Mouse (Mus musculus): Measurements from ENCODE around the gene Ank2. TPM values are rescaled to one million over a fixed set of nuclear protein-coding genes. Genes with fewer than 3 reads are reported as not detected.

Gene Ank2
- total RNA-seq (2023): 0.23 to 0.67 TPM (median 0.26 TPM) in 4 replicates

DNA sequence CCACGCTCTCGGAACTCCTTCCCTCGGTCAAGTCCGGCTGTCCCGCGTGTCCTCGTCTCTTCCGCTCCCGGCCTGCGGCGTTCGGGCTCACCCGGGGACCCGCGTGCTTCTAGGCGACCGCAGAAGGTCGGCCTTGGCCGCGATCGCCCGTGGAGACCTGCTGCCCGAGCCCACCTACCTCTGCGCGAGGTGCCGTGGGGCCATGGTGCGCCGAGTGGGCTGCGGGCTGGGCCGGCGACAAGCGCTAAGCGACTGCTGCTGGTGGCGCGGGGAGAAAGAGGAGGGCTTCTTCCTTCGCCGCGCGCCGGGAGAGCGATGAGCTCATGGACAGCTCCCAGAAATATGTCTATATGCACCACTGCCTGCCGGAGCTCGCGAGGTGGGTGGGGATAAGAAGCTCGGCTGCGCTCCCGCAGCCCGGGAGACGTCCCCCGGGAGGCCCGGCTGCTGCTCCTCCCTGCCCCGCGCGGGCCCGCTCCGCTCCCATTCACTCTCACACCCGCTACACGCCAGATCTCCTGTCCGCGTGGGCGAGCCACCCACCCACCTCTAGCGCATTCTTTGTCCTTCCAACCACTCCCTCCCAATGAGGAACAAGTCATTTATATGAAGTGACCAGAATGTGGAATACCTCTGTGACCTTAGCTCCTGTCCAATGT is at the start of gene Ank2:
Gene Ank2 (minus strand): TSS at position 609 of the 659 bp plus-strand sequence.

Other genes starting within 250 kb of the Ank2 start
- 38.8 to 45.9 TPM (median 42.1 TPM) in 4 replicates for gene Larp7, start 54.0 kb upstream of the Ank2 start, total RNA-seq (2023)
- gene Zgrf1, start 54.1 kb upstream of the Ank2 start, total RNA-seq (2023): 9.6 to 10.8 TPM (median 10.1 TPM) in 4 replicates
- gene Neurog2, start 133.8 kb upstream of the Ank2 start, total RNA-seq (2023): not detected in 4 replicates